Mouse (Mus musculus): Measurements from ENCODE around the gene Tango2. TPM values are rescaled to one million over a fixed set of nuclear protein-coding genes. Genes with fewer than 3 reads are reported as not detected.

Tango2 gene
- polyA plus RNA-seq, 1 experiment from 2014 or later, result 79.5 TPM

DNA sequence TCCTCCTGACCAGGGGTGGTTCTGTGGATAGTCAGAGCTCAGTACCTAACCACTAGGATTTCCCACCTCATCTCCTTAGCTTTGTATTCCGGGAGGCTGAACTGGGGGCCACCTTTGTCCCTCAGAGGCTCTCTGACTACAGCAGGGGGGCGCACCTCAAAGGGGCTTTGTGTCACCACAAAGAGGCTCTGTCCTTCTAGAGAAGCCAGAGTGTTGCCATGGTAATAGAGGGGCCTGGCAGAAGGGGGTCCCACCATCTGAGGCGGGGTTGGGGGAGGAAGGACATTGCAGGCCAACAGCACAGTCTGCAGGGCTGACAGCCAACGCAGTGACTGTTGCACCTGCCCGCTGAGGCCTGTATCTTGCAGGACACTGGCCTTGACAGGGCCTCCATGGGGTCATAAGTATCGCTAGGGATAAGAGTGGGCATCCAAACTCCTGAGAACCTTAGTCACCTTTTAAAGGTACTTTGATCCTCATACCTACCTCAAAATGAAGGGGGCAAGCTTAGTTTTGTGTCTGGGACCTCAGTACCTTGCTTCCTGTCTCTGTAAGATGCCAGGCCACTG lies 32.7 kb upstream of the Tango2 start:
- WGBS, result 11% methylated on average over 6 of the region's 6 CpGs
- Histone ChIP-seq H3K4me3 (no peak overlapping the region), H3K9ac (0 out of 2 replicates have a peak overlapping the region, but pooled peaks have one; percentile 6), H3K9me3 (no peaks in the 10 kb centered on the region), H3K4me2 (no peak overlapping the region), H3K36me3 (no peaks in the 10 kb centered on the region), H3K27me3 (no peaks in the 10 kb centered on the region), H3K4me1 (replicated peaks) (peaks cover 86% of the 10 kb centered on the region), H3K27ac (replicated peaks) (peak overlapping the region; percentile 91)
- ATAC-seq (ENCODE audit: low read depth), result peak; percentile 68

DNA sequence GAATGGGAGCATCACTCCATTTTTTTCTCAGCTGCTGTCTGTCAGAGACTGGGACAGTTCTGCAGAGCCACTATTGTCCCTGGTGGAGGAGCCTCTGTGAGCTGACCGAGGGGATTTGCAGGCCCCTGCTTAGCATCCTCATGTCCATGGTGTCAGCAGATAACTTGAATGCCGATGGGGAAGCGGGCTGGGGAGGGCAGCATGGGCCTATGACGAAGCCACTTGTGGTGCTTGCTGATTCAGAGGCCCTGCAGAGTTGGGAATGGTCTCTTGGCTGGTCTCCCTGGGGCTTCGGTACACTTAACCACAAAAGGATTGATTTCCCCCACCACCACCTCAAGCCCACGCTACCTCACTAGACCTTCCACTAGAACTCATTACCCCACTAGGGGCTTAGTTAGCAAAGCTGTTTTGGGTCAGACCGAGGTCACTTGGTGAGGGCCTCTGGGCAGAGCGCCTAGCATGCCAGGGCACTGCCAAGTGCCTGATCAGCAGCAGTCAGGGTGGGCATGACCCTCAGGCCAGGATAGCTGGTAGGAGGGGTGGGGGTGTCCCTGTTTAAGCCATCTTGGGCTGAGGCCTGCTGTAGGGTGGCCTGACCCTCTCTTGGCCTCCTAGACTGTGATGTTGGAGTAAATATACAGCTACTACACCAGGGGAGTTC lies 31.6 kb upstream of the Tango2 start:
- peaks cover 75% of the 10 kb centered on the region for H3K4me1 ChIP-seq (replicated peaks)
- no peak overlapping the region for H3K4me2 ChIP-seq
- WGBS, result 67% methylated on average over 8 of the region's 8 CpGs
- H3K9ac ChIP-seq, result 0 out of 2 replicates have a peak overlapping the region, but pooled peaks have one; percentile 22
- H3K9me3 ChIP-seq, result no peaks in the 10 kb centered on the region
- no peaks in the 10 kb centered on the region for H3K27me3 ChIP-seq
- no peak overlapping the region for H3K4me3 ChIP-seq
- H3K27ac ChIP-seq (replicated peaks), result peak overlapping the region; percentile 91
- no peaks in the 10 kb centered on the region for H3K36me3 ChIP-seq
- no peak; the same call in 1 of the 2 replicates for ATAC-seq (ENCODE audit: low read depth)

DNA sequence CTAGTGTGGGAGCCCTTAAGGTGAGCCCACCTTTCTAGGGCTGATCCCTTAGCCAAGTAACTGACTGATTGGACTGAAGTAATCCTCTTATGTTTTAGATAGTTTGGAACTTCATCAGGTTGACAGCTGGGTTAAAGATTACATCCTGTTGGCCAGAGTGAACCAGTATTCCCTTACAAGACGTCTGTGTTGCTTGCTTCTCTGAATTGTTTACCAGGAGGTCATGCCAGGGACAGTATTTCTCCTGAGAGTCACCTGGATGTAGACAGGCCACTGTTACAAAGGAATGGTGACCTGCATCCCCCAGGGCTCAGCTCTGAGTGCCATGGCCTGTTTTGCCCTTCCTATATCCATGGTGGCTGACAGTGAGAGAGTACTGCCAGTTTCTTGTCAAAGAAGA lies 30.6 kb upstream of the Tango2 start:
- no peak overlapping the region for H3K9ac ChIP-seq
- H3K27ac ChIP-seq (replicated peaks), result 0 out of 2 replicates have a peak overlapping the region, but pooled peaks have one; percentile 91
- no peak overlapping the region for H3K4me2 ChIP-seq
- no peak for ATAC-seq (ENCODE audit: low read depth)
- H3K27me3 ChIP-seq, result no peaks in the 10 kb centered on the region
- H3K36me3 ChIP-seq, result no peaks in the 10 kb centered on the region
- WGBS, result 24% methylated on average over 1 of the region's 1 CpGs
- peaks cover 65% of the 10 kb centered on the region for H3K4me1 ChIP-seq (replicated peaks)
- no peak overlapping the region for H3K4me3 ChIP-seq
- no peaks in the 10 kb centered on the region for H3K9me3 ChIP-seq

DNA sequence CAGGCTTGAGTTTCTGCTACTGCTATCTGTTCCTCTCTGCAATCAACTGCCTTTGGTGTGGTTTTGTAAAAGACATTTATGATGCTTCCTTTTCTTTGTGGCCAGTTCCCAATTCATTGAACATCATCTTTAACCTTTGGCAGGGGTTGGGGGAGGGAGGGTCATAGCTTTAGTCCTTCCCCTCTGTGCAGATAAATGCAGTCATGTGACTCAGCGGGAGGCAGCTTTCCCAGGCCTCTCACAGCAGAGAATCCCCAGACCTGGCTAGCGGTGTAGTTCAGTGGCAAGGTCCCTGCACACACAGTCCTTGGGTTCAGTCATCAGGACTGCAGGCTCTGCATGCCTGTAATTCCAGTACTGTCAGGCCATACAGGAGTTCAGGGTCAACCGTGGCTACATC lies 29.3 kb upstream of the Tango2 start:
- Histone ChIP-seq H3K9me3 (no peaks in the 10 kb centered on the region), H3K36me3 (peaks cover under 1% of the 10 kb centered on the region), H3K27me3 (no peaks in the 10 kb centered on the region), H3K27ac (replicated peaks) (no peak overlapping the region; the same call in 1 of the 2 replicates), H3K4me3 (no peak overlapping the region), H3K4me1 (replicated peaks) (peaks cover 52% of the 10 kb centered on the region), H3K4me2 (no peak overlapping the region), H3K9ac (0 out of 2 replicates have a peak overlapping the region, but pooled peaks have one; percentile 26)
- no peak for ATAC-seq (ENCODE audit: low read depth)
- 21% methylated on average over 3 of the region's 3 CpGs for WGBS

DNA sequence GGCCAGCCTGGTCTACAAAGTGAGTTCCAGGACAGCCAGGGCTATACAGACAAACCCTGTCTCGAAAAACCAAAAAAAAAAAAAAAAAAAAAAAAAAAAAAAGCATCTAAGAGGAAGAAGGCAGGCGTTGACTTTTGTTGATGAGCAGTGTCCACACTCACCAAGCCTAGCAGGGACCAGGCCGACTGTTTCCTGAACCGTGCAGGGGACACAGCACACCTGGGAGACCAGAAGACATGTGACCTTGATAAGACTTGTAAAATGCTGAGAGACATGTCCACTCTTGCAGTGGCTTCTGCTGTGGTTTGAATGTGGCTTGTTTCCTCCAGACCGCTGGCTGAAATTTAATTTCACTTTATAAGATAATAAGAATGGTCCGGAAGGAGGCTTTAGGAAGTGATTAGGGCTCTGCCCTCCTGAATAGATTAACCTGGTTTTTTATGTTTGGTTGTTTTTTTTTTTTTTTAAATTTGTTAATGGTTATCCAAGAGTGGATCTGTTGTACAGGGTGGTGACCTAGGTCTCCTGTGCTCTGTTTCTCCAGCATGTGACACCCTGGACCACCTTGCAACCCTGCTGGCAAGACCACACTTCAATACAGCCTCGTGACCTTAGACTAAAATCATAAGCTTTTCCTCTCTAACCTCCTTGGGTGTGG lies 28.5 kb upstream of the Tango2 start:
- Histone ChIP-seq H3K36me3 (peaks cover 3% of the 10 kb centered on the region), H3K4me1 (replicated peaks) (peaks cover 44% of the 10 kb centered on the region), H3K4me3 (no peak overlapping the region), H3K9ac (no peak overlapping the region), H3K27ac (replicated peaks) (no peak overlapping the region), H3K9me3 (no peaks in the 10 kb centered on the region), H3K4me2 (no peak overlapping the region), H3K27me3 (no peaks in the 10 kb centered on the region)
- no peak for ATAC-seq (ENCODE audit: low read depth)
- WGBS, result 88% methylated on average over 7 of the region's 7 CpGs

DNA sequence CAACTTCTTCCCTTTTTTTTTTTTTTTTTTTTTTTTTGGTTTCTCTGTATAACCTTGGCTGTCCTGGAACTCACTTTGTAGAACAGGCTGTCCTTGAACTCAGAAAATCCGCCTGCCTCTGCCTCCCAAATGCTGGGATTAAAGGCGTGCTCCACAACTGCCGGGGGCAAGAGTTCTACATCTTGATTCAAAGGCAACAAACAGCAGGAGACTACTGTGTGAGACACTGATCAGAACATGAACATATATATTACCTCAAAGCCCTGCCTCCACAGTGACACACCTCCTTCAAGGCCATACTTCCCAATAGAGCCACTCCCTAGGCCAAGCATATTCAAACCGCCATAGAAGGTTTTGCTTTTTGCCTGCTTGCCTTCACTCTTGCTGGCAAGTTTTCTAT lies 25.7 kb upstream of the Tango2 start:
- Histone ChIP-seq H3K36me3 (peaks cover 9% of the 10 kb centered on the region), H3K9ac (no peak overlapping the region), H3K4me1 (replicated peaks) (peaks cover 16% of the 10 kb centered on the region), H3K27ac (replicated peaks) (no peak overlapping the region), H3K4me3 (no peak overlapping the region), H3K9me3 (no peaks in the 10 kb centered on the region), H3K27me3 (no peaks in the 10 kb centered on the region), H3K4me2 (no peak overlapping the region)
- 92% methylated on average over 4 of the region's 4 CpGs for WGBS
- ATAC-seq (ENCODE audit: low read depth), result no peak

DNA sequence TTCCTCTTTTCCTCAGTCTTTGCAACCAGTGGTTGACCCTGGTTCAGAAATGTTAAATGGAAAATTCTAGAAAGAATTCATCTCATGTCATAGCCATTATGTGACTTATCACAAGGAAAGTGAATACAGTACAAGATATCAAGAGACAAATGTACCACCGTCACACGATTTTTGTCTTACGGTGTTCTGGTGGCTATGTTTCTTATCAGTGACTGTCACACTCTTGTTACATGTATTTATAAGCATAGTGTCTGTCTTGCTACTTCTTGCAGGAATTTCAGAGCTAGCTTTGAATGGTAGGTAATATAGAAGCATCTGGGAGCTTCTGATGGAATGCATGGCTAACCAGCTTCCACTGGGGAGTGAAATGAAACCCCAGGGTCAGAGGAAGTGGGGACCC lies 22.3 kb upstream of the Tango2 start:
- H3K4me2 ChIP-seq, result no peak overlapping the region
- H3K9ac ChIP-seq, result no peak overlapping the region
- H3K27ac ChIP-seq (replicated peaks), result no peak overlapping the region
- no peak overlapping the region for H3K4me3 ChIP-seq
- H3K4me1 ChIP-seq (replicated peaks), result no peaks in the 10 kb centered on the region
- H3K27me3 ChIP-seq, result no peaks in the 10 kb centered on the region
- WGBS, result 99% methylated on average over 3 of the region's 3 CpGs
- ATAC-seq (ENCODE audit: low read depth), result no peak
- H3K36me3 ChIP-seq, result peaks cover 24% of the 10 kb centered on the region
- H3K9me3 ChIP-seq, result no peaks in the 10 kb centered on the region

DNA sequence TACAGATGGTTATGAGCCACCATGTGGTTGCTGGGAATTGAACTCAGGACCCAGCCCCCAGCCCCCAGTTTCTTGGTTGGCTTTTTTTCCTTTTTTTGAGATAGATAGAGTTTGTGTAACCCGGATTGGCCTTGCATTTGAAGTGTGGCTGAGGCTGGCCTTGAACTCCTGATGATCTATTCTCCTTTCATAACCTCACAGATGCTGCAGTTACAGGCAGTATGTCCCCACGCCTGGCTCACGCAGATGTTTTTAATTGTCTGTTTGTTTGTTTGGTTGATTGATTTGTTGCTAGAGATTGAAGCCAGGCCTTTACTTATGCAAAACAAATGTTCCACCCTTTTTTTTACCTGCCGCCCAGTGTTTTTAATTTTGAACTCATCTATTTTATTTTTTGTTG lies 18.9 kb upstream of the Tango2 start:
- peaks cover 37% of the 10 kb centered on the region for H3K36me3 ChIP-seq
- no peak overlapping the region for H3K4me2 ChIP-seq
- no peak overlapping the region for H3K9ac ChIP-seq
- H3K9me3 ChIP-seq, result no peaks in the 10 kb centered on the region
- H3K27ac ChIP-seq (replicated peaks), result no peak overlapping the region
- no peaks in the 10 kb centered on the region for H3K27me3 ChIP-seq
- H3K4me1 ChIP-seq (replicated peaks), result no peaks in the 10 kb centered on the region
- no peak overlapping the region for H3K4me3 ChIP-seq
- WGBS, result 88% methylated on average over 4 of the region's 4 CpGs
- ATAC-seq (ENCODE audit: low read depth), result no peak

DNA sequence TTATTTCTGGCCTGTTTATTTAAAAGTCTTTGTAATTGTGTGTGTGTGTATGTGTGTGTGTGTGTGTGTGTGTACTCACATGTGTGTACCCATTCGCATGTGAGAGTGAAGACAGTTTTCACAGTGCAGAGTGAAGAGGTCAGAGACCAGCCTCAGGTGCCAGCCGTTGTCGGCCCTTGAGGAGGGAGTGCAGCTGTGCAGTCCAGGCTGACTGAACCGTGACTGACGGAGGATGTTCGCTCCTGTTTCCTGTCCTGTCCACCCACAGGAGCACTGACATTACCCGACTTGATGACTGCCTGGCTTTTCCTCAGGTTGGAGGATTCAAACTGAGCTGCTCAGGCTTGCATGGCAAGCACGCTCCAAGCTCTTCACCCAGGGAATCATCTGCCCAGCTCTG lies 15.0 kb upstream of the Tango2 start:
- 81% methylated on average over 8 of the region's 8 CpGs for WGBS
- no peak overlapping the region for H3K9ac ChIP-seq
- no peak overlapping the region for H3K27ac ChIP-seq (replicated peaks)
- H3K9me3 ChIP-seq, result no peaks in the 10 kb centered on the region
- H3K36me3 ChIP-seq, result peaks cover 28% of the 10 kb centered on the region
- peaks cover 10% of the 10 kb centered on the region; the same call in 1 of the 2 replicates for H3K4me1 ChIP-seq (replicated peaks)
- no peak overlapping the region for H3K4me3 ChIP-seq
- no peak overlapping the region for H3K4me2 ChIP-seq
- ATAC-seq (ENCODE audit: low read depth), result no peak
- H3K27me3 ChIP-seq, result no peaks in the 10 kb centered on the region

DNA sequence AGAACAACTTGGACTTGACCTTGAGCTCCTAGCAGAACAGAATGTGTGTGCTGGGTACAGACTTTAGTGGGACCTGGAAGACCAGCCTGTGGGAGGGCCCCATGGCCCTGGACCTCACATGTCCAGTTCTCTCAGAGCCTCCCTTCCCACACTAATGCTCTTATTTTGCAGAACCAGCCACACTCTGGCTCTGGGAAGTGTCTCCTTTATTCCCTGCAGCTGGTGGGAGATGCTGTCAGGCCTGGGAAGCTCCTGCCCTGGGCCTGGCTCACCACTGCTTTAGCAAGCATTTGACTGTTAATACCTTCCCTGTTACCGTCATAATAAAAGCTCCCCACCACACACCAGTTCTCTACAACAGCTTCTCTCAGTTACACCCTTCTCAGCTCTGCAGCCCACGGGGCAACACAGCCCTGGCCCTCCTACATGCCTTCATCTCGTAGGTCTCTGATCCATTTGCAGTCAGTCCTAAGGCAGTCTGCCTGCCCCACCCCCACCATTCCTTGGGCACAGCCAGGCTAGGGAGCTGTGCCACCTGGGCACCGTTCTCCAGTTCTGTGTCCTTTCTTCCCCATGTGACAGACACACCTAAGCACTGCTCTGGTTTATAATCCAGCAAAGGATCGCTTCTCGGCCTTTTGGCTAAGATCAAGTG lies 12.4 kb upstream of the Tango2 start:
- ATAC-seq (ENCODE audit: low read depth), result no peak
- Histone ChIP-seq H3K9me3 (no peaks in the 10 kb centered on the region), H3K4me2 (no peak overlapping the region), H3K36me3 (peaks cover 16% of the 10 kb centered on the region), H3K27ac (replicated peaks) (no peak overlapping the region), H3K4me1 (replicated peaks) (peaks cover 10% of the 10 kb centered on the region; the same call in 1 of the 2 replicates), H3K27me3 (no peaks in the 10 kb centered on the region), H3K9ac (no peak overlapping the region), H3K4me3 (no peak overlapping the region)
- 69% methylated on average over 6 of the region's 6 CpGs for WGBS

DNA sequence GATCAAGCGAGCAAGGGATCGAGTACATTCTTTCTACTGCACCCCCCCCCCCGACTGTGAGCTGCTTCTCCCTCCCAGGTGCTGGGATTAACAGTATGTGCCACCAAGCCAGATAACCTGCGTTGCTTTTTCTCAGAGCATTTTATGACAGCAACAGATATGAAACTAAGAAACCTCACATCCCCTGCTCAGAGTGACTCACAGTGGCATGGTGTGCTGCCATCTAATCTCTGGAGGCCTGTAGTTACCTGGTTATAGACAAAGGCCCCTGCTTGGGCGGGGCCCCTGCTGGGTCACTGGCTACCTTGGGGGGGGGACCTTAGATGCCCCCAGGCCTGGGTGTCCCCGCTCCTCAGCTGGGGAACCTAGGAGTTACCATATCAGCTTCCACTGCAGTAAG lies 10.1 kb upstream of the Tango2 start:
- no peak overlapping the region for H3K4me2 ChIP-seq
- no peak overlapping the region for H3K9ac ChIP-seq
- ATAC-seq (ENCODE audit: low read depth), result no peak
- no peak overlapping the region for H3K27ac ChIP-seq (replicated peaks)
- peaks cover 15% of the 10 kb centered on the region; the same call in 1 of the 2 replicates for H3K36me3 ChIP-seq
- no peak overlapping the region for H3K4me3 ChIP-seq
- H3K9me3 ChIP-seq, result no peaks in the 10 kb centered on the region
- 97% methylated on average over 6 of the region's 6 CpGs for WGBS
- no peaks in the 10 kb centered on the region for H3K27me3 ChIP-seq
- peaks cover 17% of the 10 kb centered on the region; the same call in 1 of the 2 replicates for H3K4me1 ChIP-seq (replicated peaks)

DNA sequence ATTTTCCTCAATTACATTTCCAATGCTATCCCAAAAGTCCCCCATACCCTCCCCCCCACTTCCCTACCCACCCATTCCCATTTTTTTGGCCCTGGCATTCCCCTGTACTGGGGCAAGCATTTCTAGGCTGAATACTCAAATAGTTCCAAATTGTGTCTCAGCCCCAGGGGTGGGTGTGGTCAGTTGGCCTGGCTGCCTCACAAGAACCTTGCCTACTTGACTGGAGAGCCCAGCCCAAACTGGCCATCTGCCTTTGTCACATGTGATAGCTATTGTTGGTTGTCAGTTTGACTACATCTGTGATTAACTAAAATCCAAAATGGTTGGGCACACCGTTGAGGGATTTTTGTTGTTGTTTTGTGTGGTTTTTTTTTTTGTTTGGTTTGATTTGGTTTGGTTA lies 9.1 kb upstream of the Tango2 start:
- H3K9ac ChIP-seq, result no peak overlapping the region
- ATAC-seq (ENCODE audit: low read depth), result no peak
- H3K36me3 ChIP-seq, result peaks cover 16% of the 10 kb centered on the region; the same call in 1 of the 2 replicates
- H3K4me1 ChIP-seq (replicated peaks), result peaks cover 22% of the 10 kb centered on the region; the same call in 1 of the 2 replicates
- WGBS, result 80% methylated on average over 1 of the region's 1 CpGs
- no peak overlapping the region for H3K4me2 ChIP-seq
- no peak overlapping the region for H3K4me3 ChIP-seq
- no peak overlapping the region for H3K27ac ChIP-seq (replicated peaks)
- no peaks in the 10 kb centered on the region for H3K27me3 ChIP-seq
- H3K9me3 ChIP-seq, result no peaks in the 10 kb centered on the region
